Mouse (Mus musculus): ENCODE data around the gene Gpr37l1.

GRCm38 (mm10) chr1:135168453-135169200 is 1.1 kb upstream of the Gpr37l1 start:
- no peak for TF ChIP-seq CTCF (IDR thresholded peaks at IDR 0.05)
- TF ChIP-seq POLR2A (IDR thresholded peaks at IDR 0.05; ENCODE audit: insufficient read depth, low read depth, low read length): no peak

Measured in heart, adult 2 months (tissue).